Mouse (Mus musculus) adrenal gland, postnatal 25 days (tissue): ENCODE data around the gene Stk25. TPM values are rescaled to one million over a fixed set of nuclear protein-coding genes. Genes with fewer than 3 reads are reported as not detected.

Experiments
- DNase-seq: peaks from one replicate; pipeline ENCODE4 v3.0.0; 2021; ENCODE audit warnings: mixed read lengths
- total RNA-seq: library from RNA; stranded (reverse); gene quantifications from 2 replicates; pipeline ENCODE4 v1.2.3, GENCODE M21; 2021

The Stk25 gene
- total RNA-seq, 1 experiment from 2014 or later: 156 TPM

- DNase-seq: no peak
These were observed 51.1 kb downstream of the Stk25 start for GRCm38 (mm10) chr1:93607090-93608083.

GRCm38 (mm10) chr1:93603921-93604320 is 54.5 kb downstream of the Stk25 start:
- no peak for DNase-seq

- DNase-seq: no peak
These were observed 55.5 kb downstream of the Stk25 start for GRCm38 (mm10) chr1:93602911-93603310.

DNA sequence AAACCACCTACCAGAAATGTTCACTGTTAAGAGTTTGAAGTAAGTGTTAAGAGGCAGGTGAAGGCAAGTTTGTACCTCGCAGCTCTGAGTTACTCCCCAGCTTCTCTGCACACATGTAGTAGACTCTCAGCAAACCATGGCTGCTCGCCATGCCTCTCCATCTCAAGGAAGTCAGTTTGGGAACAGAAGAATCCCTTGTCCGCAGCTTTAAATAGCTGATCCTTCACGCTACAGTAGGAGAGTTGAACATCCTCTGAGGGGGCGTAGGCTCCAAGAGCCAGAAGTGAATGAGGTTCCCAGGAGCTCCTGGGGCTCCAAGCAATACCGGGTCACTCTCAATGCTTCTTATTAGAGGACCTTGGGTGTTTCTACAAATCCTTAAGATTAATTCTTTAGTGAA is 62.5 kb downstream of the Stk25 start:
- DNase-seq: no peak

DNA sequence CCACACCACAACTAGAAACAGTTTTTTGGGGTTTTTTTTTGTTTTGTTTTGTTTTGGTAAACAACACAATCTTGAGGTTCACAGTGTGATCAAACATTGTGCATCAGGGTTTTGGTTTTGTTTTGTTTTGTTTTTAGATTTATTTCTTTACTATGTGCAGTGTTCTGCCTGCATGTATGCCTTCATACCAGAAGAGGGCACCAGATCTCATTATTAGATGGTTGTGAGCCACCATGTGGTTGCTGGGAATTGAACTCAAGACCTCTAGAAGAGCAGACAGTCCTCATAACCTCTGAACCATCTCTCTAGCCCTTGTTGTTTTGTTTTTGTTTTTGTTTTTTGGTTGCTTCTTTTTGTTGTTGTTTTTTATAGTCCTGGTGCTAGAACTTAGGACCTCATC is 64.5 kb downstream of the Stk25 start:
- DNase-seq: no peak

DNA sequence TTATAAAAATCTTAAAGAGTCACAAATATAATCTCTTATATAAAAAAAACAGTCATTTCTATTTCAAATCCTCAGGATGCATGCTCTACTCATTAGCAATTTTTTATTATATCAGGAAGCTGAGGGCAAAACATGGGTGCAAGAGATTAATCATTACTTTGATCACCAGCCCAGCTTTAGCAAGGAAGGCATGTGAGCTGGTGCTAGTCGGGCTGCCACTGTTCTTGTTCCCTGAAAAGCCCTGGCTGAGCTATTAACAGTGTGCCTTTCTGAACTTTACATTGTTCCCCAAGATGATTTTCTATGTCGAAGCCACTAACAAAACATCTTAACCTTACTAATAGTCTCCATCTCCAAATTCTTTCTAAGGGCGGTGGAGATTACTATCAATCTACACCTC is 70.1 kb downstream of the Stk25 start:
- no peak for DNase-seq

DNA sequence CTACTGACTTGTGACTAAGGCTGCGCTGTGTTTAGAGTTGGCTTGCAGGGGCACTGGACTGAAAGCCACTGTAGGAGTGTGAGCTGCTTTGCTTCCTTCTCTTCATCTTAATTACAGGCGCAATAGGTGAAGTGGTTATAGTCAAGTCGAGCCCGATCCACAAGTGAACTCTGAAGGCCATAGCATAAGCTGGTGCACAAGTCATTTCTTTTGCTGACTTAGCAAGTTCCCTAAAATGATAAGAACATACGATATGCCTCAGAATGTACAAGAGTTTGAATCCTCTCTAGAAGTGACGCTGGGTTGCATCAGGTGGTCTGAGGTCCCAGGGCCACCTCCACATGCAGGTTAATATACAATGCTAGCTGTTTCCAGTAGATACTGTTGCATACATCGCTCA is 76.9 kb downstream of the Stk25 start:
- DNase-seq: no peak

DNA sequence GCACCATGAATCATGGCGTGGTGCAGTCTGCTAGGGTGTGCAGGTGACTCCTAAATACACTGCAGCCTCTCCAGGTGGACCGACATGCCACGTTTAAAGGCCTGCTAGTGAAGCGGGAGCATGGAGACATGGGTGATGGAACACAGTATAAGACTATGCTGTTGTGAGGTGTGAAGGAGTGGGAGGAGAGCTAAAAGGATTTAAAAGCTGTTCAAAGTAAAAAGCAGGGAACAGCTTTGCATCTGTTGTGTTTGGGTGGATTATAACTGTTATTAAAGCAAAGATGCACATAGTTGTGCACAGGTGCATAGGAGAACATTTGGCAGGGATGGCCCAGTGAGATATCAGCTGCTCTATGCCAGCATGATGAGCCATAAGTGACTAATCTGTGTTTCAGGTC is 80.6 kb downstream of the Stk25 start:
- no peak for DNase-seq

GRCm38 (mm10) chr1:93577066-93577465 is 81.4 kb downstream of the Stk25 start:
- DNase-seq: no peak

Other genes starting within 250 kb of the Stk25 start
- 339 and 351 TPM in 2 replicates for gene Hdlbp, start 179.8 kb downstream of the Stk25 start, total RNA-seq
- gene Farp2, start 146.6 kb downstream of the Stk25 start, total RNA-seq: 19.2 and 26.9 TPM in 2 replicates
- 10.9 and 12.6 TPM in 2 replicates for gene Bok, start 27.0 kb upstream of the Stk25 start, total RNA-seq
- 63.3 and 88.0 TPM in 2 replicates for gene Atg4b, start 92.8 kb upstream of the Stk25 start, total RNA-seq
- gene Thap4, start 96.2 kb upstream of the Stk25 start, total RNA-seq: 58.4 and 59.2 TPM in 2 replicates
- gene Dtymk, start 143.3 kb upstream of the Stk25 start, total RNA-seq: 77.9 and 86.1 TPM in 2 replicates
- gene Ing5, start 145.3 kb upstream of the Stk25 start, total RNA-seq: 15.0 and 20.0 TPM in 2 replicates
- gene D2hgdh, start 166.2 kb upstream of the Stk25 start, total RNA-seq: 50.2 and 61.4 TPM in 2 replicates
- not detected in 2 replicates for gene Gal3st2, start 202.6 kb upstream of the Stk25 start, total RNA-seq